Mouse (Mus musculus): Measurements from ENCODE around the gene Plppr4.

Gene Plppr4

GRCm38 (mm10) chr3:117300735-117301271 is 59.9 kb downstream of the Plppr4 start:
- ChIA-PET POLR2A (no interaction called here), CTCF (no interaction called here)

- CTCF ChIA-PET: no interaction called here
- POLR2A ChIA-PET: no interaction called here
Measured at GRCm38 (mm10) chr3:117297735-117298134, 62.9 kb downstream of the Plppr4 start.

- POLR2A ChIA-PET: interaction anchor here in 1 of 4 experiments (0.7 kb wide), 1 partner anchor 1736 kb away, joined by 4 read pairs; no protein-coding TSS in a partner anchor
- CTCF ChIA-PET: no interaction called here
Measured at GRCm38 (mm10) chr3:117294308-117294925, 66.3 kb downstream of the Plppr4 start.
